Mouse (Mus musculus) kidney, adult 18-20 months (tissue): ENCODE data around the gene Fyn.

Experiments used
- DNase-seq: peaks from one replicate; pipeline ENCODE4 v3.0.0; 2021

Fyn gene

GRCm38 (mm10) chr10:39379721-39380370 is 11.2 kb downstream of the Fyn start:
- DNase-seq, result no peak

DNA sequence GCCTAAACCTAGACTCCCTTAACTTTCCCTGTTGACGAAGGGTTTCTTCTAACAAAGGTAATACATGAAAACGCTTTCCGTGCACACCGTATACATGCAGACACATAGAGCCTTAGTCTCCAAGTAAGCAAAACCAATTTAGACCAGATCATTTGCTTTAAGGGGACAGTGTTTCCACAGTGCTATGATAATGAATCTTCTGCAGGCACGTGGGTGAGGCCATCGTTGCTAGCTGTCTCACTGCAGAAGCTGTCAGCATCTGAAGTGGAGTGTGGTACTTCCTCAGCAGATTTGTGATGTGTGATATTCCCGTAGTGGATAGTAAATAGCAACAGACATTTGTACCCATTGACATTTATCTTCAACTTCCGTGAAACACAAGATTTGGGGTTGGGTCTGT is 16.6 kb downstream of the Fyn start:
- no peak for DNase-seq

DNA sequence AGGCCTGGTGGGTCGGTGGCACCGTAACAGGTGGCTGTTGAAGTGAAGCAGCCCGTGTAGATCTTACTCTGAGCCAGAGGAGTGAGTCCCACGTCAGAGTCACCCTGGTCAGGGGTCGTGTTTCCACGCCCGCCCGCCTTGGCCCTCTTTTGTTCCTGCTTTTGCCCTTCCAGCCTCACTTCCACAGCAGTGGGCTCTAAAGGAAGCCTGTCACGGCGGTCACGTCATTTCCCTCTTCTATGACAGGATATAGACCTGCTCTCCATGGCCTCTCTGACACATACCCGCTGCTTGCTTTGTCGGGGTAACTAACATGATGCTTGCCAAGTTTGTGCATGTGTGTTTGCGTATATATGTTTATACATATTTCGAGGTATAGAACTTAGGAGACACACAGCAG is 17.5 kb downstream of the Fyn start:
- DNase-seq, result no peak

GRCm38 (mm10) chr10:39387024-39387423 is 18.4 kb downstream of the Fyn start:
- no peak for DNase-seq

DNA sequence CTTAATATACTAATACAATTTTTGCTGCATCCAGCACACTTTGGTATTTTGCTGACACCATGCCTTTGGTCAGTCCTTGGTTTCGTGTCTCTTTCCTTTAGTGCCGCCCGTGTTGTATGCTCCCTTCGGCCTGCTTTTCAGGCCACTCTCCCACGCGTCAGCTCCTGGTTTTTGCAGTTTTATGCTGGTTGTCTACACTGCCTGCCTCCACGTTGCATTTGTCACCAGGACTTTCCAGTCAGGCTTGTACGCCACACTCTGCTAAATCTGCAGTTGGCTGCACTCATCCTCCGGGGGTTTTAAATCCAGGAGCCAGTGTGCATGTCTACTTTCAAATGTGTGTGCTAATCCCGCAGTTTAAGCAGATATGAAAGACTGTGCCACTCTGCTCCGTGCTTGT is 18.9 kb downstream of the Fyn start:
- DNase-seq, result no peak

GRCm38 (mm10) chr10:39388144-39388543 is 19.5 kb downstream of the Fyn start:
- DNase-seq, result no peak

DNA sequence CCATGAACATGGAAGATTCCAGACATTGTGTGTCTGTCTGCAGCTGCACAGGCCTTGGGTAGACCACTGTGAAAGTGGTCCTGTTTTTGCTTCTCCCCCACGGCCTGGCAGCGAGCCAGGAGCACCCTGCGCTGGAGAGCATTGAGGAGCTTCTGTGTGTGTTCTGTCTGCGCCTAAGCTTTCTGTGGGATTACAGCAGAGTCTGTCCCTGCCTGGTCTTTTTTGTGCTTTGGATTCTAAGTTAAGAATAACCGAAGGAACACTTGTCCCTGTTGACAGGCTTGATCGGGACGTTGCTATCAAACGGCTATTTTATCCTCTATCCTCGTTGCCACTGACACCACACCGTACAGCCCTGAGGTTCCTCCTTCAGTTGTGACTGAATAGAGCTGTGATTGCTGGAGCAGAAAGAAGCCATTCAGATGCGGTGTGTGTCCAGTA is 20.8 kb downstream of the Fyn start:
- no peak for DNase-seq

- no peak for DNase-seq
Observed at GRCm38 (mm10) chr10:39390541-39390940, 21.9 kb downstream of the Fyn start.

DNA sequence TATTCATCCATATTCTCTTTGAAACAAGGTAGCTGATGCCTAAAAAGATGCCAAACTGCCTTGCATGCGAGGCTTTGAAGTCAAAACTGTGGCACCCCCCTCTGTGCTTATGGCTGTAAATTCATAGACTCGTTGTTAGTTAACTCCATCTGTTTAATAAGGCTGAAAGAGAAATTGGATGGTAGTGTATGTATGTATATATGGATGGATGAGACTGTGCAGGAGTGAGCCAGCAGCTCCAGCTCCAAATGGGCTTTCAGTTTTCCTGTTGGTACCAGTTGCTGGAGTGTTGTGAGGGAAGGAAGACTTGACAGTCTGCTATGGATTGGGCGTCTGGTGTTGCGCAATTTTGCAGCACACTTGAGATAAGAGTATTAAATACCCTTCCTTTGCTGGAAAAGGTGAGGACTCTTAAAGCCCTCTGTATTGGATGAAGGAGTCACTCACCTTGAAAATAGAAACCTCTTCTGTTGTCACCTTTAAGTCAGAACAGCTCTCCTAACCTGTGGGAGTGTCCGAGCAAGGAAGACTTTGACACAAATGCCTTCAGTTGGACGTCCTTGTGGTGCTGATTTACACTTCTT is 24.3 kb downstream of the Fyn start:
- no peak for DNase-seq

- DNase-seq, result no peak
Observed at GRCm38 (mm10) chr10:39395544-39395943, 26.9 kb downstream of the Fyn start.

DNA sequence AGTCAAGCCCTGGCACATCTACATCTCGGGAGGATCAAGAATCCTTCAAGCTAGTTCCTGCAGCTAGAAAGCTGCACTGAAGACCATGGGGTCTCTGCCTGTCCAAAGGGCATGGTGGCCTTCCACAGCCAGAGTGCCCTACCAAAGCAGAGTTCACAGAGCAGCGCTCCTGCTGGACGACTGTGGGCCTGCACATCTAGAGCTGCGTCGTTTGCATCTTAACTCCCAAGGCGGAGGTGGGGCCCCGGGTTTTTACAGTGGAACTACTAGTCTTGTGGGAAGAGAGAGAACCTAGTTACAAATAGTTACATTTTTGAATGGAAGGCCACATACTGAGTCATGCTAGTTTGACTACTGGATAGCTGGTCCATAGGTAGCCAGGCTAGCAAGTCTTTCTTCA is 30.3 kb downstream of the Fyn start:
- DNase-seq, result no peak

DNA sequence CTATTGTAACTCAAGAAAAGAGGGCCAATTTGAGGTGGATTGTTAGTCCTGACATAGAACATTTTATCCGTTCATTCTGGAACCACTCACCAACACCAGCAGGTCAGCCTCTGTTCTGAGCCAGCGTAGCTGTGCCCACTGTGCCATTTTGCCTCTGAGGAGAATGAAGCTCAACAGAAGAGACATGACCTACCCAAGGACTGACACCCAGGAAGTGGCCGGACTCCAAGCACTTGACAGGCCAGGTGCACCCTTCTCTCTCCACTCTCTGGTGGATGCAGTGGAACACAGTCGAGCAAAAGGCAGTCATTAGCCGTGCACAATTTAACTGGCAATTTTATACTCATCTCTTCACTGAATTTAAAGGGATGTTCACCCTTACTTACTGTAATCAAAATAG is 31.5 kb downstream of the Fyn start:
- DNase-seq, result no peak

DNA sequence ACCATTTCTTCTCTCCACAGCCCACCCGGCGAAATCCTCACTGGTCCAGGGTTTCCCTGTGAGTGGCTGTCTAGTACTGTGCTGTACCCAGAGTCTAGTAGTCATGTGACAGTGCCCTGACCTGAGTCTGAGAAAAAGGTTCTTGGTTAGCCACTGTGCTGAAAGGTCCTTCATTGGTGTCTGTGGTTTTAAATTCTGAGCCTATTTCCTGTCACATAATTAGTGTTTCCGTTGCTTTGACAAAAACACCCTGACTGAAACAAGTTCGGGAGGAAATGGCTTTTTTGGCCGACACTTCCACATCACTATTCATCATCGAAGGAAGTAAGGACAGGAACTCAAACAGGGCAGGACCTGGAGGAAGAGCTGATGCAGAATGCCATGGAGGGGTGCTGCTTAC is 33.8 kb downstream of the Fyn start:
- DNase-seq, result no peak

GRCm38 (mm10) chr10:39403706-39404105 is 35.1 kb downstream of the Fyn start:
- DNase-seq, result no peak

- DNase-seq, result no peak
Observed at GRCm38 (mm10) chr10:39404175-39404574, 35.5 kb downstream of the Fyn start.

GRCm38 (mm10) chr10:39405982-39406797 is 37.5 kb downstream of the Fyn start:
- no peak for DNase-seq

- DNase-seq, result no peak
Observed at GRCm38 (mm10) chr10:39406798-39407189, 38.1 kb downstream of the Fyn start.

DNA sequence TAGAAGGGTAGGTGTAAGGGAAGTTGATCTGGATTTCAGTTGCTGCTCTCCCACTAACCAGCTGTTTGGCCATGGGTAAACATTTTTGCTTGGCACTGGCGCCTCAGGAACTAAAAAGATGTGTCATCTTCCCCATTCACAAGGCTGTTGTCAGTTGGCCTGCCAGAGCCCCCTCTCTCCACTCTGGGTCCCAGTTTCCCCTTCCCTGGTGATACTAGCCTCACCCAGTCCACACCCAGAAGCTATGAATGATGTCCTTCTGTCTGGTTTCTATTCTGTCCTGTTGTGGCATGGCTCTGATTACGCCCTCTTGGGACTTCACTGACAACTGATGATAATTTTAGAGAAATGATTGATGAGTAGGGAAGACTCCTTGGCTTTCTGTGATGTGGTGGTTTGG is 38.9 kb downstream of the Fyn start:
- DNase-seq, result no peak

- no peak for DNase-seq
Observed at GRCm38 (mm10) chr10:39409602-39410001, 40.9 kb downstream of the Fyn start.

- no peak for DNase-seq
Observed at GRCm38 (mm10) chr10:39410151-39410649, 41.5 kb downstream of the Fyn start.

- DNase-seq, result no peak
Observed at GRCm38 (mm10) chr10:39411857-39412559, 43.4 kb downstream of the Fyn start.

- DNase-seq, result no peak
Observed at GRCm38 (mm10) chr10:39412826-39413620, 44.4 kb downstream of the Fyn start.

- no peak for DNase-seq
Observed at GRCm38 (mm10) chr10:39414068-39414467, 45.4 kb downstream of the Fyn start.
